Mouse (Mus musculus): ENCODE results near the gene 4930548H24Rik. TPM values are rescaled to one million over a fixed set of nuclear protein-coding genes. Genes with fewer than 3 reads are reported as not detected.

4930548H24Rik gene
- 0.04 TPM in 1 of 2 replicates, not detected in the other for polyA plus RNA-seq (2012; rRNA removed)

DNA sequence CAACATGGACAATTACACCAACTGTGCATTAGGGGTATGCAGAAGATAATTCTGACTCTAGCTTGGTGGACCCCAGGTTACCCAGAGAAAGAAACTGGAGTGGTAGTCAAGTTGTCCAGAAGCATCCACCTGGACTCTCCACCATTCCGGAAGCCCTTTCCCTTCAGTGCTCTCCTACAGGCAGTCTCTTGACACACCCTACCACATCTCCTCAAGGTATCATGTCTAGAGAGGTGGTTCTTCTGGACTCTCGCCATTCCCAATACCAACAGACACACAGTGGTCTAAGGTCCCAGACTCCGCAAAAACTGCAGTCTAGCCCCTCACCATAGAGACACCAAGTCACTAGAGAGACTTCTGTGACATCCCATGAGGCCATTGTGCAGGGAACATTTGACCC is at the start of gene 4930548H24Rik:
Gene 4930548H24Rik, plus strand, starts transcription at position 301 of the 400 bp plus-strand sequence.
- H3K27ac ChIP-seq (ENCODE audit: insufficient read depth, low read depth, low read length) = no peak within 1 kb of the TSS
- H3K4me3 ChIP-seq (ENCODE audit: low read depth, low read length) = no peak within 1 kb of the TSS
- H3K36me3 ChIP-seq (ENCODE audit: control insufficient read depth, insufficient read depth, low read length) = peaks cover 8% of the 10 kb centered on the region
- no peaks in the 10 kb centered on the region for H3K4me1 ChIP-seq (ENCODE audit: control insufficient read depth, insufficient read depth, insufficient read length, low read length)
- TF ChIP-seq CTCF (IDR thresholded peaks at IDR 0.05; ENCODE audit: extremely low read depth, insufficient read length, insufficient replicate concordance, low read depth, low read length) (no peak), POLR2A (IDR thresholded peaks at IDR 0.05; ENCODE audit: low read depth, low read length) (no peak)
- 91% methylated on average over 3 of the region's 3 CpGs for WGBS
- no peaks in the 10 kb centered on the region for H3K27me3 ChIP-seq (ENCODE audit: control insufficient read depth, insufficient read depth, low read length)

DNA sequence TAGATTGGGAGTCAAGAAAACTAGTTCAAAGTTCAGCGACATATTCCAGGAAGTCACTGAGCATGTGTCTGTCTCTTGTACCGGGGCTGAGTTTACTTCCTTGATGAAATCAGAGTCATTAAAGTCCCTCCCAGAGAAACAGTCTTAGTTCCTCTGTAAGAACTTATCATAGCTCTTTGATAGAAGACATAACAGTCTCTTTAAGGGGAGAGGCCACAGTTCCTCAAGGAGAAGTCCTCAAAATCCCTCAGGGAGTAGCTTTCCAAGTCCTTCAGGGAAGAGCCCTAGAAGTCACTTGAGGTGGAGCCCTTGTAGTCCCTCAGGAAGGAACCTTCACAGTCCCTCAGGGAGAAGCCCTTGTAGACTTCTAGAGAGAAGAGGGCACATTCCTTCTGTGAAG is 34.2 kb upstream of the 4930548H24Rik start:
- no peak overlapping the region for H3K4me3 ChIP-seq (ENCODE audit: low read depth, low read length)
- H3K36me3 ChIP-seq (ENCODE audit: control insufficient read depth, insufficient read depth, low read length) = no peaks in the 10 kb centered on the region
- no peak for TF ChIP-seq POLR2A (IDR thresholded peaks at IDR 0.05; ENCODE audit: low read depth, low read length)
- no peak for TF ChIP-seq CTCF (IDR thresholded peaks at IDR 0.05; ENCODE audit: extremely low read depth, insufficient read length, insufficient replicate concordance, low read depth, low read length)
- WGBS = 25% methylated on average over 2 of the region's 2 CpGs
- no peaks in the 10 kb centered on the region for H3K27me3 ChIP-seq (ENCODE audit: control insufficient read depth, insufficient read depth, low read length)
- peaks cover 8% of the 10 kb centered on the region; the same call in 1 of the 2 replicates for H3K4me1 ChIP-seq (ENCODE audit: control insufficient read depth, insufficient read depth, insufficient read length, low read length)
- H3K27ac ChIP-seq (ENCODE audit: insufficient read depth, low read depth, low read length) = peak overlapping the region; percentile 94

DNA sequence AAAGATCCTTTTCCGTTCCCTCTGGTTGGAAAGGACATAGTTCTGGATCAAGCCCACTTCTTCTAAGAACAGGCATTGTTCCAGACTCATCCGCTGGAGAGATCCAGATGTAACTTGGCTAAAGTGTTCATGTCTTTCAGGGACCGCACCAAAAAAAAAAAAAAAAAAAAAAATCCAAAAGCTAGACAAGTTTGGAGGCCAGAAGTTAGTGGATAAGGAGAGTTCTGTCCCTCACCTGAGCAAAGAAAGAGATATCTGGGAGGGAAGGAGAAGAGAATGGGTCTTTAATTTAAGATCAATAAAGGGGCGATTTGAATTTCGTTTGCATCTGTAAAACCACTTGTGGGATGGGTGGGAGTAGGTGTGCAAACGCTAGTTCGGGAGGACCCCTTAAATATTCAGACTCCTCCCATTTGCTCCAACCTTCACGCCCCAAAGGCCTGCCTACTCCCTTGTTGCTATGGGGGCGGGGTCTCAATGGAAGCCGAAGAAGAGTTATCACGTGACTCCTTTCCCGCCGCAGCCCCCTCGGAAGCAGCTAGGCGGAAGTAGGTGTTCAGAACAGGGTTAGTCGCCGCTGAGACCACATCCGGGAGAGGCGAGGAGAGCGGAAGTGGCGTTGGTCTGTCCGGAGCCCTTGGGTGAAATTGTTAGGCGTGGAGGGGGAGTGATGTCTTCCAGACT is 33.5 kb upstream of the 4930548H24Rik start, which contains the start of gene Zfp512:
Gene Zfp512, plus strand, starts transcription at position 554 of the 684 bp plus-strand sequence.
- no peaks in the 10 kb centered on the region for H3K27me3 ChIP-seq (ENCODE audit: control insufficient read depth, insufficient read depth, low read length)
- WGBS = 6% methylated on average over 23 of the region's 23 CpGs
- H3K4me1 ChIP-seq (ENCODE audit: control insufficient read depth, insufficient read depth, insufficient read length, low read length) = peaks cover 8% of the 10 kb centered on the region; the same call in 1 of the 2 replicates
- H3K36me3 ChIP-seq (ENCODE audit: control insufficient read depth, insufficient read depth, low read length) = no peaks in the 10 kb centered on the region
- H3K4me3 ChIP-seq (ENCODE audit: low read depth, low read length) = peak within 1 kb of the TSS; percentile 91
- TF ChIP-seq CTCF (IDR thresholded peaks at IDR 0.05; ENCODE audit: extremely low read depth, insufficient read length, insufficient replicate concordance, low read depth, low read length) (no peak), POLR2A (IDR thresholded peaks at IDR 0.05; ENCODE audit: low read depth, low read length) (peak; percentile 67; the same call in 1 of the 2 replicates)
- peak within 1 kb of the TSS; percentile 94 for H3K27ac ChIP-seq (ENCODE audit: insufficient read depth, low read depth, low read length)

DNA sequence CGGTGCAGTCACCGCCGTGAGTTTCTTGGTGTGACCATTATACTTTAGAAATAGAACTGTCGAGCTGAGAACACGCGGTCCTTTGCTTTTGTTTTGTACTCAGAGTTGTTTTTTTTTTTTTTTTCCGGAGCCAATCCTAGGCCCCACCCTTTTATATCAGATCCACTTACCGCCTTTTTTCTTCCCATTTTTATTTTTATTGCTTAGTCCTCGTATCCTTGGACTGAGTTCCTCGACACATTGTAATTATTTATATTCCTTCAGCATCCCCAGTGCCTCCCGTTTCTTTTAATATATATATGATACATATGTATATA is 33.0 kb upstream of the 4930548H24Rik start:
- H3K4me3 ChIP-seq (ENCODE audit: low read depth, low read length) = peak overlapping the region; percentile 91
- peaks cover 8% of the 10 kb centered on the region; the same call in 1 of the 2 replicates for H3K4me1 ChIP-seq (ENCODE audit: control insufficient read depth, insufficient read depth, insufficient read length, low read length)
- TF ChIP-seq CTCF (IDR thresholded peaks at IDR 0.05; ENCODE audit: extremely low read depth, insufficient read length, insufficient replicate concordance, low read depth, low read length) = no peak
- no peak for TF ChIP-seq POLR2A (IDR thresholded peaks at IDR 0.05; ENCODE audit: low read depth, low read length)
- under 1% methylated on average over 11 of the region's 11 CpGs for WGBS
- peak overlapping the region; percentile 94 for H3K27ac ChIP-seq (ENCODE audit: insufficient read depth, low read depth, low read length)
- no peaks in the 10 kb centered on the region for H3K36me3 ChIP-seq (ENCODE audit: control insufficient read depth, insufficient read depth, low read length)
- H3K27me3 ChIP-seq (ENCODE audit: control insufficient read depth, insufficient read depth, low read length) = no peaks in the 10 kb centered on the region

DNA sequence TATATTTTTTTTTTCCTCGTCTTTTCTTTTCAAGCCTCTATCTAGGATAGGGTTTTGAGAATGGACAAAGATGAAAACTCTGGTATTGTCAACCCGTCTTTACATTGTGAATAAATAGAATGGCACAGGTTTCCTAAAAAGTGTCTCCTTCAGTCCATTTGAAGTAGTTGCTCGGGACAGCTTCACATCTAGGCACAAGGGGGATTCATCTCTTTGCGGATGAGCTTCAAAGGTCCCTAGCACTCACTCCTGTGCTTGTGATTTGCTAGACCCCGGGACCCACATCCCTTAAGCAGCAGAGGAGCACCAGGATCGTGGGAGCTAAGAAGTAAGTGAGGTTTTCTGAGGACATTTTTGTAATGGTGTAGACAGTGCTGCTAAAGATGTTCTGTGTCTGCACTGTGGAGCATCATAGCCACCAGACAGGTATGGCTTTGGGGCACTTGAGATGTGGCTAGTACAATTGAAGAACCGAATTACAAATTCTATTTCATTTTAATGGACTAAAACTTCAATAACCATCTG is 32.6 kb upstream of the 4930548H24Rik start:
- H3K4me3 ChIP-seq (ENCODE audit: low read depth, low read length) = peak overlapping the region; percentile 56
- no peaks in the 10 kb centered on the region for H3K27me3 ChIP-seq (ENCODE audit: control insufficient read depth, insufficient read depth, low read length)
- no peak overlapping the region for H3K27ac ChIP-seq (ENCODE audit: insufficient read depth, low read depth, low read length)
- H3K36me3 ChIP-seq (ENCODE audit: control insufficient read depth, insufficient read depth, low read length) = no peaks in the 10 kb centered on the region
- H3K4me1 ChIP-seq (ENCODE audit: control insufficient read depth, insufficient read depth, insufficient read length, low read length) = peaks cover 8% of the 10 kb centered on the region; the same call in 1 of the 2 replicates
- WGBS = 7% methylated on average over 7 of the region's 7 CpGs
- no peak for TF ChIP-seq POLR2A (IDR thresholded peaks at IDR 0.05; ENCODE audit: low read depth, low read length)
- TF ChIP-seq CTCF (IDR thresholded peaks at IDR 0.05; ENCODE audit: extremely low read depth, insufficient read length, insufficient replicate concordance, low read depth, low read length) = no peak

DNA sequence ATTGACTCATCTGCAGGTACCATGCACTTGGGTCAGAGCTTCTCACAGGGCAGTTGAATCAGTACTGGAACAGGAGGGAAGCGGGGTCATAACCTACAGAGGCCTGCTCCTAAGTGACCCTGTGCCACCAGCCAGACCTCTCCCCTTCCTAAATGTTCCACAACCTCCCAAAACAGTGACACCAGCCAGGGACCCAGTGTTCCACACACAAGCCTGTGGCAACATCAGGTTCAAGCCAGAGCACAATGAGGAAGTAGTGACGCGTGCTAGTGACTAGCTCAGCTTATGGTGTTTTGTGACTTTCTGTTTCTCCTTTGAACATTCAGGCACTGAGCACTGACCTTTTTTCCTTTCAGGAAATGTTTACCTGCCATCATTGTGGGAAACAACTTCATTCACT is 17.7 kb upstream of the 4930548H24Rik start:
- Histone ChIP-seq H3K4me1 (ENCODE audit: control insufficient read depth, insufficient read depth, insufficient read length, low read length) (no peaks in the 10 kb centered on the region), H3K4me3 (ENCODE audit: low read depth, low read length) (no peak overlapping the region), H3K36me3 (ENCODE audit: control insufficient read depth, insufficient read depth, low read length) (peaks cover 37% of the 10 kb centered on the region), H3K27ac (ENCODE audit: insufficient read depth, low read depth, low read length) (no peak overlapping the region), H3K27me3 (ENCODE audit: control insufficient read depth, insufficient read depth, low read length) (no peaks in the 10 kb centered on the region)
- 87% methylated on average over 3 of the region's 3 CpGs for WGBS
- TF ChIP-seq CTCF (IDR thresholded peaks at IDR 0.05; ENCODE audit: extremely low read depth, insufficient read length, insufficient replicate concordance, low read depth, low read length) (no peak), POLR2A (IDR thresholded peaks at IDR 0.05; ENCODE audit: low read depth, low read length) (no peak)

DNA sequence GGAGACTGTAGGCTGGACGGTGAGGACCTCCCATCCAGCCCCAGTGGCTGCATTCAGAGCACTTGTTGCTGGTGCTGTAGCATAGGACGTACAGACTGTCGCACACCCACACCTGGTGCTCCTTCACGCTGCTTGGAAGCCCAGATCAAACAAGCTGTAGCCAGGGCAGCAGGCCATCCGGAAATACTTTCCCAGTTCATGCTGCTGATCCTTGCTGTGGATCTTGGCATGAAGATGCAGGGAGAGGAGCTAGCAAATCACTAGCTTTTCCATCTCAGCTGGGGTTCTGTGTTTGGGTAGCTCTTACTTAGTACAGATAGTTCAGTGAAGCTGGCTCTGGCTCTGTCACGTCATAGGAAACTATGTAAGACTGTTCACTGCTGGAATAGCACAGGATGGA is 15.8 kb upstream of the 4930548H24Rik start:
- TF ChIP-seq CTCF (IDR thresholded peaks at IDR 0.05; ENCODE audit: extremely low read depth, insufficient read length, insufficient replicate concordance, low read depth, low read length) (no peak), POLR2A (IDR thresholded peaks at IDR 0.05; ENCODE audit: low read depth, low read length) (no peak)
- no peaks in the 10 kb centered on the region for H3K4me1 ChIP-seq (ENCODE audit: control insufficient read depth, insufficient read depth, insufficient read length, low read length)
- H3K36me3 ChIP-seq (ENCODE audit: control insufficient read depth, insufficient read depth, low read length) = peaks cover 54% of the 10 kb centered on the region
- no peak overlapping the region for H3K4me3 ChIP-seq (ENCODE audit: low read depth, low read length)
- no peak overlapping the region for H3K27ac ChIP-seq (ENCODE audit: insufficient read depth, low read depth, low read length)
- no peaks in the 10 kb centered on the region for H3K27me3 ChIP-seq (ENCODE audit: control insufficient read depth, insufficient read depth, low read length)
- 94% methylated on average over 6 of the region's 6 CpGs for WGBS

All from small intestine, adult 2 months (tissue).